Mouse (Mus musculus) layer of hippocampus, postnatal 36 days (tissue): ENCODE data around the gene Cdc40. TPM values are rescaled to one million over a fixed set of nuclear protein-coding genes. Genes with fewer than 3 reads are reported as not detected.

Experiments used
- DNase-seq, 2 experiments: peaks; one replicate each; pipeline ENCODE4 v3.0.0; 2022
- total RNA-seq, 2 experiments: library from RNA; stranded (reverse); gene quantifications; 2 replicates each; pipeline ENCODE4 v1.2.3; 2021

The Cdc40 gene
- total RNA-seq, result 10 to 100 TPM; 57.2 to 60.0 TPM

- DNase-seq, result peak; percentile 98 to 99
Observed at GRCm38 (mm10) chr10:40882831-40883643, at the start of gene Cdc40, which contains the start of gene Wasf1. Gene Cdc40 (minus strand): TSS chr10:40883311. Gene Wasf1 (plus strand): TSS chr10:40883475.

GRCm38 (mm10) chr10:40919464-40919863, 36.4 kb upstream of the Cdc40 start:
- no peak for DNase-seq

GRCm38 (mm10) chr10:40918669-40919440, 35.7 kb upstream of the Cdc40 start:
- DNase-seq, result no peak

- no peak for DNase-seq
Observed at GRCm38 (mm10) chr10:40915240-40915639, 32.1 kb upstream of the Cdc40 start.

GRCm38 (mm10) chr10:40910811-40911210, 27.7 kb upstream of the Cdc40 start:
- DNase-seq, result no peak

- no peak for DNase-seq
Observed at GRCm38 (mm10) chr10:40908580-40908979, 25.5 kb upstream of the Cdc40 start.

GRCm38 (mm10) chr10:40906802-40907201, 23.7 kb upstream of the Cdc40 start:
- DNase-seq, result no peak

GRCm38 (mm10) chr10:40906131-40906530, 23.0 kb upstream of the Cdc40 start:
- no peak for DNase-seq

GRCm38 (mm10) chr10:40901786-40902185, 18.7 kb upstream of the Cdc40 start:
- DNase-seq, result no peak

- DNase-seq, result no peak
Observed at GRCm38 (mm10) chr10:40896656-40897055, 13.5 kb upstream of the Cdc40 start.

- no peak for DNase-seq
Observed at GRCm38 (mm10) chr10:40895765-40896164, 12.7 kb upstream of the Cdc40 start.

GRCm38 (mm10) chr10:40889146-40889545, 6.0 kb upstream of the Cdc40 start:
- no peak for DNase-seq

GRCm38 (mm10) chr10:40887316-40887715, 4.2 kb upstream of the Cdc40 start:
- DNase-seq, result no peak

GRCm38 (mm10) chr10:40885432-40885831, 2.3 kb upstream of the Cdc40 start:
- DNase-seq, result no peak

GRCm38 (mm10) chr10:40884279-40884806, 1.2 kb upstream of the Cdc40 start:
- DNase-seq, result peak; percentile 51 to 52

- DNase-seq, result no peak
Observed at GRCm38 (mm10) chr10:40883644-40884278, 650 bp upstream of the Cdc40 start.

GRCm38 (mm10) chr10:40882333-40882732, 778 bp downstream of the Cdc40 start:
- DNase-seq, result no peak

GRCm38 (mm10) chr10:40881236-40881635, 1.9 kb downstream of the Cdc40 start:
- no peak for DNase-seq

- no peak for DNase-seq
Observed at GRCm38 (mm10) chr10:40879969-40880368, 3.1 kb downstream of the Cdc40 start.

GRCm38 (mm10) chr10:40878246-40878645, 4.9 kb downstream of the Cdc40 start:
- DNase-seq, result no peak

GRCm38 (mm10) chr10:40872052-40872451, 11.1 kb downstream of the Cdc40 start:
- no peak for DNase-seq

- no peak for DNase-seq
Observed at GRCm38 (mm10) chr10:40871301-40871700, 11.8 kb downstream of the Cdc40 start.

- no peak for DNase-seq
Observed at GRCm38 (mm10) chr10:40868081-40868480, 15.0 kb downstream of the Cdc40 start.
